Mouse (Mus musculus): Measurements from ENCODE around the gene Cttnbp2. TPM values are rescaled to one million over a fixed set of nuclear protein-coding genes. Genes with fewer than 3 reads are reported as not detected.

The Cttnbp2 gene
- 68.2 and 69.1 TPM in 2 replicates for polyA plus RNA-seq (2021; fragmentation: Nextera tagmentation)
- long read RNA-seq, experiment 1, full-length matches to known transcripts: 14 of 39 reads
- long read RNA-seq, experiment 1, partial matches to known transcripts: 21 of 39 reads
- long read RNA-seq, experiment 1, other reads (novel, unspliced or antisense): 4 of 39 reads
- long read RNA-seq, experiment 2, full-length matches to known transcripts: 142 of 233 reads
- long read RNA-seq, experiment 2, partial matches to known transcripts: 43 of 233 reads
- long read RNA-seq, experiment 2, other reads (novel, unspliced or antisense): 48 of 233 reads

GRCm38 (mm10) chr6:18514480-18515352 is at the start of gene Cttnbp2:
Gene Cttnbp2, minus strand, starts transcription at chr6:18514843.

Small RNA genes lying within 50 kb of the gene (microRNA-seq; reads per million reads assigned to microRNA genes)
- not detected for gene Gm26233
